Mouse (Mus musculus): Measurements from ENCODE around the gene Prr7. TPM values are rescaled to one million over a fixed set of nuclear protein-coding genes. Genes with fewer than 3 reads are reported as not detected.

Gene Prr7
- polyA plus RNA-seq, 1 experiment from 2014 or later = 0.69 TPM

- Histone ChIP-seq H3K9me3 (no peaks in the 10 kb centered on the region), H3K4me3 (peak overlapping the region; percentile 11), H3K27ac (peak overlapping the region; percentile 56), H3K36me3 (peaks cover 59% of the 10 kb centered on the region), H3K27me3 (ENCODE audit: insufficient read depth, poor library complexity, severe bottlenecking) (peaks cover 13% of the 10 kb centered on the region), H3K4me1 (replicated peaks) (peaks cover 85% of the 10 kb centered on the region)
- WGBS = 63% methylated on average over 11 of the region's 11 CpGs
- no peak for DNase-seq (ENCODE audit: low spot score)
Measured at GRCm38 (mm10) chr13:55473961-55474360, 9.9 kb downstream of the Prr7 start.

- WGBS = 21% methylated on average over 5 of the region's 5 CpGs
- peaks cover 66% of the 10 kb centered on the region for H3K36me3 ChIP-seq
- H3K4me1 ChIP-seq (replicated peaks) = peaks cover 78% of the 10 kb centered on the region
Measured at GRCm38 (mm10) chr13:55474621-55475069, 10.6 kb downstream of the Prr7 start.

GRCm38 (mm10) chr13:55475750-55476149 lies 11.7 kb downstream of the Prr7 start:
- no peak overlapping the region for H3K4me3 ChIP-seq
- no peak for DNase-seq (ENCODE audit: low spot score)
- peaks cover 67% of the 10 kb centered on the region for H3K4me1 ChIP-seq (replicated peaks)
- H3K36me3 ChIP-seq = peaks cover 77% of the 10 kb centered on the region
- no peaks in the 10 kb centered on the region for H3K27me3 ChIP-seq (ENCODE audit: insufficient read depth, poor library complexity, severe bottlenecking)
- 87% methylated on average over 5 of the region's 5 CpGs for WGBS
- H3K27ac ChIP-seq = no peak overlapping the region
- H3K9me3 ChIP-seq = no peaks in the 10 kb centered on the region

More at GRCm38 (mm10) chr13:55474621-55475069, 10.6 kb downstream of the Prr7 start:
- DNase-seq (ENCODE audit: low spot score) = peak; percentile 79
- Histone ChIP-seq H3K27ac (peak overlapping the region; percentile 77), H3K9me3 (no peaks in the 10 kb centered on the region), H3K4me3 (peak overlapping the region; percentile 20), H3K27me3 (ENCODE audit: insufficient read depth, poor library complexity, severe bottlenecking) (peaks cover 8% of the 10 kb centered on the region)

GRCm38 (mm10) chr13:55476256-55476655 lies 12.2 kb downstream of the Prr7 start:
- peak overlapping the region; percentile 13; the same call in 1 of the 2 replicates for H3K27ac ChIP-seq
- no peaks in the 10 kb centered on the region for H3K27me3 ChIP-seq (ENCODE audit: insufficient read depth, poor library complexity, severe bottlenecking)
- 94% methylated on average over 8 of the region's 8 CpGs for WGBS
- H3K9me3 ChIP-seq = no peaks in the 10 kb centered on the region
- H3K36me3 ChIP-seq = peaks cover 82% of the 10 kb centered on the region
- H3K4me1 ChIP-seq (replicated peaks) = peaks cover 62% of the 10 kb centered on the region
- DNase-seq (ENCODE audit: low spot score) = no peak
- no peak overlapping the region for H3K4me3 ChIP-seq

- no peak overlapping the region for H3K27ac ChIP-seq
- H3K9me3 ChIP-seq = no peaks in the 10 kb centered on the region
- peaks cover 94% of the 10 kb centered on the region for H3K36me3 ChIP-seq
- WGBS = 72% methylated on average over 16 of the region's 16 CpGs
- DNase-seq (ENCODE audit: low spot score) = no peak
- H3K4me3 ChIP-seq = no peak overlapping the region
- peaks cover 53% of the 10 kb centered on the region for H3K4me1 ChIP-seq (replicated peaks)
- no peaks in the 10 kb centered on the region for H3K27me3 ChIP-seq (ENCODE audit: insufficient read depth, poor library complexity, severe bottlenecking)
Measured at GRCm38 (mm10) chr13:55477492-55477891, 13.4 kb downstream of the Prr7 start.

GRCm38 (mm10) chr13:55478036-55478435 lies 14.0 kb downstream of the Prr7 start:
- DNase-seq (ENCODE audit: low spot score) = peak; percentile 48
- Histone ChIP-seq H3K4me1 (replicated peaks) (peaks cover 53% of the 10 kb centered on the region), H3K27ac (no peak overlapping the region), H3K4me3 (no peak overlapping the region), H3K27me3 (ENCODE audit: insufficient read depth, poor library complexity, severe bottlenecking) (no peaks in the 10 kb centered on the region), H3K9me3 (no peaks in the 10 kb centered on the region), H3K36me3 (peaks cover 97% of the 10 kb centered on the region)
- 56% methylated on average over 5 of the region's 5 CpGs for WGBS

- no peak for DNase-seq (ENCODE audit: low spot score)
- H3K27ac ChIP-seq = no peak overlapping the region
- no peaks in the 10 kb centered on the region for H3K27me3 ChIP-seq (ENCODE audit: insufficient read depth, poor library complexity, severe bottlenecking)
- H3K9me3 ChIP-seq = no peaks in the 10 kb centered on the region
- peaks cover 96% of the 10 kb centered on the region for H3K36me3 ChIP-seq
- WGBS = 84% methylated on average over 7 of the region's 7 CpGs
- H3K4me3 ChIP-seq = no peak overlapping the region
- peaks cover 53% of the 10 kb centered on the region for H3K4me1 ChIP-seq (replicated peaks)
Measured at GRCm38 (mm10) chr13:55479008-55479407, 14.9 kb downstream of the Prr7 start.

GRCm38 (mm10) chr13:55479929-55480328 lies 15.9 kb downstream of the Prr7 start:
- H3K4me1 ChIP-seq (replicated peaks) = peaks cover 53% of the 10 kb centered on the region
- H3K9me3 ChIP-seq = no peaks in the 10 kb centered on the region
- H3K36me3 ChIP-seq = peaks cover 87% of the 10 kb centered on the region
- no peak overlapping the region for H3K27ac ChIP-seq
- no peak for DNase-seq (ENCODE audit: low spot score)
- H3K4me3 ChIP-seq = no peak overlapping the region
- H3K27me3 ChIP-seq (ENCODE audit: insufficient read depth, poor library complexity, severe bottlenecking) = no peaks in the 10 kb centered on the region

- Histone ChIP-seq H3K27ac (0 out of 2 replicates have a peak overlapping the region, but pooled peaks have one; percentile 41), H3K9me3 (no peaks in the 10 kb centered on the region), H3K27me3 (ENCODE audit: insufficient read depth, poor library complexity, severe bottlenecking) (no peaks in the 10 kb centered on the region), H3K4me3 (peak overlapping the region; percentile 98; the same call in 1 of the 2 replicates), H3K4me1 (replicated peaks) (peaks cover 56% of the 10 kb centered on the region), H3K36me3 (peaks cover 75% of the 10 kb centered on the region)
- DNase-seq (ENCODE audit: low spot score) = no peak
- WGBS = 93% methylated on average over 7 of the region's 7 CpGs
Measured at GRCm38 (mm10) chr13:55482542-55482941, 18.5 kb downstream of the Prr7 start.

- DNase-seq (ENCODE audit: low spot score) = no peak
- Histone ChIP-seq H3K27ac (peak overlapping the region; percentile 100; the same call in 1 of the 2 replicates), H3K9me3 (no peaks in the 10 kb centered on the region), H3K36me3 (peaks cover 69% of the 10 kb centered on the region), H3K4me3 (peak overlapping the region; percentile 98), H3K4me1 (replicated peaks) (peaks cover 60% of the 10 kb centered on the region), H3K27me3 (ENCODE audit: insufficient read depth, poor library complexity, severe bottlenecking) (no peaks in the 10 kb centered on the region)
- 40% methylated on average over 9 of the region's 9 CpGs for WGBS
Measured at GRCm38 (mm10) chr13:55483071-55483470, 19.0 kb downstream of the Prr7 start.

- DNase-seq (ENCODE audit: low spot score) = peak; percentile 84
- Histone ChIP-seq H3K27me3 (ENCODE audit: insufficient read depth, poor library complexity, severe bottlenecking) (no peaks in the 10 kb centered on the region), H3K27ac (peak overlapping the region; percentile 100), H3K4me3 (peak overlapping the region; percentile 98), H3K9me3 (no peaks in the 10 kb centered on the region), H3K36me3 (peaks cover 65% of the 10 kb centered on the region), H3K4me1 (replicated peaks) (peaks cover 65% of the 10 kb centered on the region)
- WGBS = 22% methylated on average over 15 of the region's 15 CpGs
Measured at GRCm38 (mm10) chr13:55483593-55483992, 19.5 kb downstream of the Prr7 start.

GRCm38 (mm10) chr13:55484520-55485088 lies 20.5 kb downstream of the Prr7 start:
- peaks cover 55% of the 10 kb centered on the region for H3K36me3 ChIP-seq
- peak; percentile 39 for DNase-seq (ENCODE audit: low spot score)

GRCm38 (mm10) chr13:55486029-55486794 lies 22.1 kb downstream of the Prr7 start:
- peak overlapping the region; percentile 100 for H3K27ac ChIP-seq
- peaks cover 39% of the 10 kb centered on the region for H3K36me3 ChIP-seq
- peak overlapping the region; percentile 98 for H3K4me3 ChIP-seq
- no peaks in the 10 kb centered on the region for H3K9me3 ChIP-seq
- no peaks in the 10 kb centered on the region for H3K27me3 ChIP-seq (ENCODE audit: insufficient read depth, poor library complexity, severe bottlenecking)
- peaks cover 69% of the 10 kb centered on the region for H3K4me1 ChIP-seq (replicated peaks)
- 38% methylated on average over 14 of the region's 14 CpGs for WGBS
- peak; percentile 45 for DNase-seq (ENCODE audit: low spot score)

More at GRCm38 (mm10) chr13:55484520-55485088, 20.5 kb downstream of the Prr7 start:
- no peaks in the 10 kb centered on the region for H3K27me3 ChIP-seq (ENCODE audit: insufficient read depth, poor library complexity, severe bottlenecking)
- 17% methylated on average over 7 of the region's 7 CpGs for WGBS
- peak overlapping the region; percentile 98 for H3K4me3 ChIP-seq
- peak overlapping the region; percentile 100 for H3K27ac ChIP-seq
- no peaks in the 10 kb centered on the region for H3K9me3 ChIP-seq
- peaks cover 69% of the 10 kb centered on the region for H3K4me1 ChIP-seq (replicated peaks)

Data from hindbrain, embryonic 10.5 days (tissue).